In genomic region chr6:65850221-65850620, GRCm38 (mm10) we compare ENCODE assay signal across 14 mouse cellular contexts.
"Had no signal": no experiment of that assay in that cellular context is flagged by ENCODE, and none has a peak within 500 bp of the region (broad histone marks: within the 10 kb centered on the region; RNA-seq: fewer than 3 reads in every experiment).

No protein-coding gene starts in this region.

- H3K9ac ChIP-seq: intestine, embryonic 15.5 days; liver, embryonic 15.5 days; lung, embryonic 14.5 days had no signal

- H3K27ac ChIP-seq: intestine, embryonic 15.5 days; limb, embryonic 10.5 days; liver, embryonic 15.5 days; midbrain, embryonic 10.5 days had no signal

- H3K4me3 ChIP-seq: intestine, embryonic 15.5 days; limb, embryonic 10.5 days; liver, embryonic 15.5 days; midbrain, embryonic 10.5 days had no signal

- H3K4me2 ChIP-seq: intestine, embryonic 15.5 days; liver, embryonic 11.5 days; liver, embryonic 15.5 days; lung, embryonic 14.5 days had no signal

- H3K36me3 ChIP-seq: intestine, embryonic 15.5 days; limb, embryonic 10.5 days; liver, embryonic 15.5 days; midbrain, embryonic 10.5 days had no signal

- H3K9me3 ChIP-seq: intestine, embryonic 15.5 days; limb, embryonic 10.5 days; liver, embryonic 15.5 days; midbrain, embryonic 10.5 days had no signal

- H3K4me1 ChIP-seq: intestine, embryonic 15.5 days; liver, embryonic 15.5 days had no signal

- ATAC-seq: intestine, embryonic 15.5 days; midbrain, embryonic 16.5 days had no signal

- H3K27me3 ChIP-seq: intestine, embryonic 15.5 days; liver, embryonic 15.5 days had no signal

- DNase-seq: kidney, adult 18-20 months; kidney, postnatal 10 days; kidney, postnatal 4 days; lung, postnatal 10 days; lung, postnatal 4 days; right cerebral cortex, postnatal 14 days; thymus, postnatal 36 days had no signal
